Mouse (Mus musculus) adrenal gland, postnatal 14 days (tissue): Measurements from ENCODE around the gene Leng9. TPM values are rescaled to one million over a fixed set of nuclear protein-coding genes. Genes with fewer than 3 reads are reported as not detected.
"Not testable (repeated sequence)": the region's sequence is repeated elsewhere in the genome, so short reads cannot be mapped to it uniquely, and the experiment has no call there.

Source experiments
- DNase-seq: peaks from one replicate; pipeline ENCODE4 v3.0.0; 2021; ENCODE audit warnings: mixed read lengths
- long read RNA-seq, 2 experiments: library from polyadenylated mRNA; stranded (forward); transcript quantifications; one replicate each; pipeline ENCODE4 v2.0.0; 2021
- total RNA-seq: library from RNA; stranded (reverse); gene quantifications from 2 replicates; pipeline ENCODE4 v1.2.3, GENCODE M21; 2021

Gene Leng9
- total RNA-seq: 8.7 and 11.8 TPM in 2 replicates
- long read RNA-seq, experiment 1, transcript Leng9-201 (1 exons, 2,460 nt): major isoform, 21 of 21 reads
- long read RNA-seq, experiment 1, partial matches to known transcripts: 0 of 21 reads
- long read RNA-seq, experiment 1, other reads (novel, unspliced or antisense): 0 of 21 reads
- long read RNA-seq, experiment 2, transcript Leng9-201 (1 exons, 2,460 nt): major isoform, 17 of 17 reads
- long read RNA-seq, experiment 2, partial matches to known transcripts: 0 of 17 reads
- long read RNA-seq, experiment 2, other reads (novel, unspliced or antisense): 0 of 17 reads

GRCm38 (mm10) chr7:4150059-4150541 is at the start of gene Leng9:
Leng9 (minus strand) TSS chr7:4150374.
- DNase-seq: peak; percentile 58

GRCm38 (mm10) chr7:4178438-4178837 is 28.3 kb upstream of the Leng9 start:
- DNase-seq: peak; percentile 81

- no peak for DNase-seq
These were observed 20.2 kb upstream of the Leng9 start for GRCm38 (mm10) chr7:4170193-4170938.

GRCm38 (mm10) chr7:4167098-4167497 is 16.9 kb upstream of the Leng9 start:
- DNase-seq: peak; percentile 27

- DNase-seq: no peak
These were observed 15.1 kb upstream of the Leng9 start for GRCm38 (mm10) chr7:4165286-4165685.

- peak; percentile 77 for DNase-seq
These were observed 14.1 kb upstream of the Leng9 start, which contains the start of gene Cdc42ep5 for GRCm38 (mm10) chr7:4164090-4164910. Cdc42ep5 (minus strand) TSS chr7:4164860.

- no peak for DNase-seq
These were observed 13.4 kb upstream of the Leng9 start for GRCm38 (mm10) chr7:4163571-4164072.

GRCm38 (mm10) chr7:4161596-4161995 is 11.4 kb upstream of the Leng9 start:
- DNase-seq: not testable (repeated sequence)

- DNase-seq: no peak
These were observed 4.8 kb upstream of the Leng9 start for GRCm38 (mm10) chr7:4154976-4155375.

GRCm38 (mm10) chr7:4154356-4154755 is 4.2 kb upstream of the Leng9 start:
- DNase-seq: no peak

GRCm38 (mm10) chr7:4151241-4151640 is 1.1 kb upstream of the Leng9 start:
- no peak for DNase-seq

- peak; percentile 84 for DNase-seq
These were observed 642 bp upstream of the Leng9 start for GRCm38 (mm10) chr7:4150811-4151221.

GRCm38 (mm10) chr7:4149209-4150054 is 742 bp downstream of the Leng9 start:
- peak; percentile 88 for DNase-seq

- DNase-seq: no peak
These were observed 1.6 kb downstream of the Leng9 start for GRCm38 (mm10) chr7:4148341-4149208.

GRCm38 (mm10) chr7:4147836-4148235 is 2.3 kb downstream of the Leng9 start:
- no peak for DNase-seq

GRCm38 (mm10) chr7:4147371-4147770 is 2.8 kb downstream of the Leng9 start:
- no peak for DNase-seq

GRCm38 (mm10) chr7:4146241-4147180 is 3.7 kb downstream of the Leng9 start:
- no peak for DNase-seq

GRCm38 (mm10) chr7:4145552-4146190 is 4.5 kb downstream of the Leng9 start:
- DNase-seq: peak; percentile 84
